Mouse (Mus musculus): ENCODE data around the gene Ldlrad1.

GRCm38 (mm10) chr4:107166700-107167099 lies 42.3 kb upstream of the Ldlrad1 start:
- TF ChIP-seq CTCF (conservative IDR thresholded peaks at IDR 0.05; ENCODE audit: low read length) (no peak), POU5F1 (IDR thresholded peaks at IDR 0.05; ENCODE audit: borderline replicate concordance, low read length) (no peak)

Measured in E14TG2a.4 (cell line).